Mouse (Mus musculus) lung, adult 18-20 months (tissue): ENCODE results near the gene Gprc5d.

Source experiments
- DNase-seq, 2 experiments: peaks; one replicate each; pipeline ENCODE4 v3.0.0; 2022; ENCODE audit warnings: mixed read lengths in 2 of 2

Gene Gprc5d

DNA sequence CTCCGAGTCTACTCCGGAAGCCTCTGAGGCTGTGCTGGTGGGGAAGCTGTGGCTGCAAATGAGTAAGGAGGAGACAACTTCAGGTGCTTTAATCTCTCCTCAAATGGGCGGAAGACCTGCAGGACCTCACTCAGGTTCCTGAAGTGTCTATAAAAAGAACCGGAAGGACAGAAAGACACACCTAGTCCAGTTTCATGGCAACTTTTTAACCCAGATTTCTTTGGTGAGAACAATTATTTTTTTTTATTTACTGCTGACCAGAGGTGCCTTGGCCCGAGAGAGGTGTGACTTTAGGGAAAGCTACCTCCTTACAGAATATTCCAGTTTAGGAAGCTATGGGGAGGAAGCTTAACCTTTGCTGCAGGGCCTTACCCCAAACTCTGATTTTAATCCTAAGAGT, at the start of gene Gprc5d:
Gene Gprc5d (minus strand): TSS at position 101 of the 400 bp plus-strand sequence.
- DNase-seq, result no peak

DNA sequence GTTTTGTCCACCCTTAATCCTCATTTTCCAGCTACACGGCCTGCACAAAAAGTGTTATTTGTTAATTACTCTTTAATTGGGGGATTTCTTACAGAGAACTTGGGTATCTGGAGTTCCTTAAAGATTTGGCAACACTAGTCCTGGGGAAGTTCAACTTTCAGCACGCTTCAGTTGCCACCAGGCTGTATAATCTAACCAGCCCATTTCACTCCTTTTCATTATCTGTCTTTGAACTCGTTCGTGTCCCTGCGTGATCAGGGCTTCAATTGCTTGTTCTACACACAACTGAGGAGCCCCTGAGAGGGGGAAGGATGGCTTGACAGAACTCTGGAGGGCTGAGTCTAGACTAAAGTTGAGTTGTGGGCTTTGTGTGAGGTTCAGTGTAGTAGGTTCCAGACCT, 48.6 kb upstream of the Gprc5d start:
- DNase-seq, result no peak

GRCm38 (mm10) chr6:135166262-135166661, 48.2 kb upstream of the Gprc5d start:
- no peak for DNase-seq

- DNase-seq, result no peak
Measured at GRCm38 (mm10) chr6:135165706-135166105, 47.6 kb upstream of the Gprc5d start.

GRCm38 (mm10) chr6:135165191-135165590, 47.1 kb upstream of the Gprc5d start:
- DNase-seq, result no peak

DNA sequence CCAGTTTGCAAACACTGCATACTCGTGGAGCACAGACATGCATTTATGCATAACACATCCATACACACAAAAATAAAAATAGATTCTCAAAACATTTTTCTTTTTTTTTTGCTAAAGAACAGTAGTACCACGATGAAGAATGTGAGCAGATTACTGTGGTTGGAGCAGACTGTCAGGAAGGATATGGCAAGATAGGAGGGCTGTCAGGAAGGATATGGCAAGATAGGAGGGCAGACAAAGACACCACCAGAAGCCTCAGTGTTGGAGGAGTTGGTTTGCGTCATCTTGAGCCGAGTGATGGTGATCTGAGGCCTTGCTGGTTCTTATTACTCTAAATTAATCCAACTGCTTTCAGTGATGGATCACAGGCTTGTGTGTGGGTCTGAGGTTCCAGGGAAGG, 44.8 kb upstream of the Gprc5d start:
- DNase-seq, result no peak

GRCm38 (mm10) chr6:135162311-135162710, 44.2 kb upstream of the Gprc5d start:
- no peak for DNase-seq

GRCm38 (mm10) chr6:135161356-135161755, 43.3 kb upstream of the Gprc5d start:
- no peak for DNase-seq

GRCm38 (mm10) chr6:135158509-135158908, 40.4 kb upstream of the Gprc5d start:
- no peak for DNase-seq

GRCm38 (mm10) chr6:135157496-135157895, 39.4 kb upstream of the Gprc5d start:
- DNase-seq, result peak in 1 of 2 experiments; percentile 34

- DNase-seq, result no peak
Measured at GRCm38 (mm10) chr6:135156597-135156996, 38.5 kb upstream of the Gprc5d start.

DNA sequence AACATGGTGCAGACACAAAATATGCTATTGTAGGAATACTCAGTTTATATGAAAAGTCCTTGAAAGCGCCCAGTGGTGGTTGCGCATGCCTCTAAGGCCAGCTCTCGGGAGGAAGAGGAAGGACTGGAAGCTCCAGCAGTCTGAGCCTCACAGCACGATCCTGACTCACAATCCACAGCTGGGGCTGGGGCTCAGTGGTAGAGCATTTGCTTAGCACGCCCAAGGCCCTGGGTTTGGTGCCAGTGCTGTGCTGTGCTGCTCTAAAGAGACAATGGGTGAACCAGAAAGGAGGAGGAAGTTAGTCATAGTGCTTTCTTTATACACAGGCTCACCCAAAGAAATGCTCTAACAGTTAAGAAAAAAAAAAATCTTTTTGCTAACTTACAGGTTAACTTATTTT, 35.6 kb upstream of the Gprc5d start:
- DNase-seq, result no peak

DNA sequence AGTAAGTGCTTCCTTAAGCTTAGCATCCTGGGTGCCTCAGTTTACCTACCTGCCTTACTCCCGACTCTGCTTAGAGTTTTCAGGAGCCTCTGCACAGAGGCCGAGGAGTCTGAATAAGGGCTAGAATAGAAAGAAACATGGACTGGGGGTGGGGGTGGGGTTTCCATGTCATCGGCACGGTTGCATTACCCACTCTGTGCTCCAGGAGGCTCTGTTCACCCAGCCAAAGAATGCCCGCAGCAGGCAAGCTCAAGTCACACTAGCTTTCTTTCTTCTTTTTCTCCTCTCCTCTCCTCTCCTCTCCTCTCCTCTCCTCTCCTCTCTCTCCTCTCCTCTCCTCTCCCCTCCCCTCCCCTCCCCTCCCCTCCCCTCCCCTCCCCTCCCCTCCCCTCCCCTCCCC, 32.2 kb upstream of the Gprc5d start:
- DNase-seq, result no peak

- DNase-seq, result no peak
Measured at GRCm38 (mm10) chr6:135149722-135150121, 31.6 kb upstream of the Gprc5d start.

DNA sequence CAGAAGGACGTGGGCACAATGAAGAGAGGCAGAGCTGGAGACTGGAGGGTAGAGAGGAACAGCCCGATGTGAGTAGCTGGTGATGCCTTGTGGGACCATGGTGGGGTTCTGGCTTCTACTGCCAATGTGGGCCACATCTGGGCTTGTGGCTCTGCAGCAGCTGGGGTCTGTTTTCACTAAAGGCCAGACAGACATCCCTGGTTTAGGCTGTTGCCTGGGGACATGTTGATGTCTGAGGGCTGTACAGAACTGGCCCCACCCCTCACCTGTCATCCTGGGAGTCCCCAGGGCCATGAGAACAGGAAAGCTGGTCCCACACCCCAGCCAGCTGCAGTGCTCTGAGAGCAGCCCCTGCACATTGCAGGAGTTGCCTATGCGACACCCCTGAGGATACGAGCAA, 31.1 kb upstream of the Gprc5d start:
- no peak for DNase-seq

GRCm38 (mm10) chr6:135148506-135148905, 30.4 kb upstream of the Gprc5d start:
- no peak for DNase-seq

DNA sequence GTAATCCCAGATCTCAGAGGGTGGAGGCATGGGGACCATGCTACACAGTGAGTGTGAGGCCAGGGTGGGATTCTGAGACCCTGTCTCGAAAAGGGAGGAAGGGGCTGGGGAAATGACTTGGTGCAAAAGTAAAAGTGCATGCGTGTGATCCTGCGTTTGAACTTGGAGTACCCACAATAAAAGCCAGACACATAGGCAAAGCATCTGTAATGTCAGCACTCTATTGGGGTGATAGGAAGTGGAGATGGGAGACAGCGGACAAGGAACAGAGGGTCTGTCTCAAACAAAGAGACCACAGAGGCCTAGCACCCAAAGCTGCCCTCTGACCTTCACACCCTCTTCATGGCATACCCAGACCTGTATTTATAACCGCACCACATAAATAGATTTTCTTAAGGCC, 27.9 kb upstream of the Gprc5d start:
- DNase-seq, result no peak

GRCm38 (mm10) chr6:135144516-135144915, 26.4 kb upstream of the Gprc5d start:
- peak in 1 of 2 experiments; percentile 30 for DNase-seq

- no peak for DNase-seq
Measured at GRCm38 (mm10) chr6:135143151-135143550, 25.1 kb upstream of the Gprc5d start.

DNA sequence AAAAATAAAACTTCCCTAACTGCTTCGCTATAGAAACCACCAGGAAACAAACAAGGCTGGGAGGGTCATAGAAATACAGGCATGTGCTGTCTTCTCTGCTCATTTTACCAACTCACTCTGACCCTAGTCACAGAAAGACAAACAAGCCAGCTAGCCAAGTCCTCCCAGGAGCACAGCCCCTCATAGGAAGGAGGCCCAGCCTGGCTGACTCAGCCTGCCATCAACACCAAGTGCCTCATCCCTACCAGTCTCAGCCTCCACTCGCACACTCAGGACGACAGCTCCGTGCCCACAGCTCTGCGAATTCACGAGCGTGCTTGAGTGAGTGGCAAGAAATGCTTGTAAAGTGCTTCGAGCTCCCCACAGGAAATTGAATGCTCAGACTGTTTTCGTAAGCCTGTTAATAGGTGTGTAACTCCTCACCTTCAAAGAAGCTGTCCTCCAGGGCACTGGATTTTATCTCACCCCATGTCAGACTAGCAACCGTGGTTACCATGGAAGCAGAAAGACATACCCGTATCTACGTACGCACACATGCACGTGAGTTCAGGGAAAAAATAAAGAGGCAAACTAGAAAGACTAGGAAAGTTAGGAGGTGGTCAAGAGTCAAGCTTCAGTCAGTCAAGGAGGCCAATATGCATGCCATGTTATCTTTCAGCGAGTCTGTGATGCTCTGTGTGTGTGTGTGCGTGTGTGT, 23.5 kb upstream of the Gprc5d start:
- DNase-seq, result no peak

DNA sequence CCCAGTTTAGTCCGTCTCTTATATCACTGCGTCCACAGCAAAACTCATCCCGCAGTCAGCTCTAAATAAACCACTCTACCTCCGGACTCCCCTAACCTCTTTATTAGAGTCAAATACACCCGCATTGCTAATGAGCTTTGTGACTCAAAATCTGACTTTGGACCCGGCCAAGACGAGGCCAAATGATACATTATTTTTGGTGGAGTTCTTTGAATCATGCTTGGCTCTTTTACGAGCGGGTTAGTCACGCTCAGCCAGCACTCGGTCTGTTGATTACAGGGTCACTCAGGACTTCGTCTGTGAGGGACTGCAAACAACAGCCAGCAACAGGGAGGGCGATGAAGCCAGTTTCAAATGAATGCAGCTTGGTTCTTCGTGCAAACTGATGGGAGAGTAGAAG, 20.7 kb upstream of the Gprc5d start:
- peak in 1 of 2 experiments; percentile 9 for DNase-seq

- peak; percentile 23 to 32 for DNase-seq
Measured at GRCm38 (mm10) chr6:135138207-135138606, 20.1 kb upstream of the Gprc5d start.

GRCm38 (mm10) chr6:135137736-135138135, 19.7 kb upstream of the Gprc5d start:
- DNase-seq, result peak in 1 of 2 experiments; percentile 18

GRCm38 (mm10) chr6:135136439-135137161, 18.5 kb upstream of the Gprc5d start:
- DNase-seq, result no peak
